Mouse (Mus musculus): ENCODE measurements around the gene Tiam2. TPM values are rescaled to one million over a fixed set of nuclear protein-coding genes. Genes with fewer than 3 reads are reported as not detected.

Gene Tiam2
- polyA plus RNA-seq, 1 experiment = 2.5 TPM

- H3K36me3 ChIP-seq (ENCODE audit: control insufficient read depth, insufficient read depth, low read length, poor library complexity, severe bottlenecking) = no peaks in the 10 kb centered on the region
- no peak overlapping the region; the same call in 1 of the 2 replicates for H3K27ac ChIP-seq (ENCODE audit: insufficient read depth, low read length)
- H3K4me1 ChIP-seq (ENCODE audit: control insufficient read depth, insufficient read depth, low read length) = peaks cover 1% of the 10 kb centered on the region
- no peak overlapping the region for H3K9ac ChIP-seq (ENCODE audit: low read depth, poor library complexity, severe bottlenecking)
- TF ChIP-seq CTCF (IDR thresholded peaks at IDR 0.05; ENCODE audit: low read depth, low read length) = no peak
- peak; percentile 70 for TF ChIP-seq EP300 (IDR thresholded peaks at IDR 0.05; ENCODE audit: insufficient read depth, low read depth, low read length)
- H3K27me3 ChIP-seq (ENCODE audit: control insufficient read depth, insufficient read depth, low read length, poor library complexity, severe bottlenecking) = no peaks in the 10 kb centered on the region
- no peak overlapping the region for H3K4me3 ChIP-seq (ENCODE audit: low read depth, low read length)
- H3K9me3 ChIP-seq (replicated peaks; ENCODE audit: control insufficient read depth, insufficient read depth, low read length, poor library complexity, severe bottlenecking) = no peaks in the 10 kb centered on the region
These were observed 80.7 kb downstream of the Tiam2 start for GRCm38 (mm10) chr17:3407051-3407450.

DNA sequence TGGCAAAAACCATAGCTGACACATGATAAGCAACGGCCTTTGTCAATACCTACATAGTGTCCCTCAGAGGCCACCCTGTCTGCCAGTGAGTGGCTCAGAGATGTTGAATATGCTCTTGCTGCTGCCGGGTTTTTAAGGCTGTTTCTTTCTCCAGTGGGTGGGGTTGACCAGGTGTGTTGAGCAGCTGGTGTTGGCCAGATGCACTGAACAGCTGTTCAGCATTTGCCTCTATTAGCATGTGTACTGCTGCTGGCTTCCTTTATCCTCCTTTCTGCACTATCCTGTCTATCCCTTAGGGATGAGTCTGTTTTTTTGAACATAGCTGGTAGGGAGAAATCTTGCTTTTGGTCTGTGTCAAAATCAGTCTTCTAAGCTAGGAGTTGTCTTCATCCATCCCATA is 83.9 kb downstream of the Tiam2 start:
- no peaks in the 10 kb centered on the region for H3K36me3 ChIP-seq (ENCODE audit: control insufficient read depth, insufficient read depth, low read length, poor library complexity, severe bottlenecking)
- H3K4me1 ChIP-seq (ENCODE audit: control insufficient read depth, insufficient read depth, low read length) = peaks cover 1% of the 10 kb centered on the region
- TF ChIP-seq POLR2A (IDR thresholded peaks at IDR 0.05; ENCODE audit: insufficient read depth, low read length) (no peak), EP300 (IDR thresholded peaks at IDR 0.05; ENCODE audit: insufficient read depth, low read depth, low read length) (peak; percentile 97), CTCF (IDR thresholded peaks at IDR 0.05; ENCODE audit: low read depth, low read length) (no peak)
- no peak overlapping the region for H3K27ac ChIP-seq (ENCODE audit: insufficient read depth, low read length)
- H3K4me3 ChIP-seq (ENCODE audit: low read depth, low read length) = no peak overlapping the region
- no peaks in the 10 kb centered on the region for H3K27me3 ChIP-seq (ENCODE audit: control insufficient read depth, insufficient read depth, low read length, poor library complexity, severe bottlenecking)
- no peak overlapping the region for H3K9ac ChIP-seq (ENCODE audit: low read depth, poor library complexity, severe bottlenecking)
- H3K9me3 ChIP-seq (replicated peaks; ENCODE audit: control insufficient read depth, insufficient read depth, low read length, poor library complexity, severe bottlenecking) = no peaks in the 10 kb centered on the region

GRCm38 (mm10) chr17:3412771-3413170 is 86.4 kb downstream of the Tiam2 start:
- Histone ChIP-seq H3K9me3 (replicated peaks; ENCODE audit: control insufficient read depth, insufficient read depth, low read length, poor library complexity, severe bottlenecking) (no peaks in the 10 kb centered on the region), H3K4me3 (ENCODE audit: low read depth, low read length) (no peak overlapping the region), H3K4me1 (ENCODE audit: control insufficient read depth, insufficient read depth, low read length) (peaks cover 1% of the 10 kb centered on the region), H3K27me3 (ENCODE audit: control insufficient read depth, insufficient read depth, low read length, poor library complexity, severe bottlenecking) (no peaks in the 10 kb centered on the region), H3K27ac (ENCODE audit: insufficient read depth, low read length) (no peak overlapping the region), H3K9ac (ENCODE audit: low read depth, poor library complexity, severe bottlenecking) (no peak overlapping the region), H3K36me3 (ENCODE audit: control insufficient read depth, insufficient read depth, low read length, poor library complexity, severe bottlenecking) (no peaks in the 10 kb centered on the region)
- TF ChIP-seq POLR2A (IDR thresholded peaks at IDR 0.05; ENCODE audit: insufficient read depth, low read length) (no peak), CTCF (IDR thresholded peaks at IDR 0.05; ENCODE audit: low read depth, low read length) (no peak), EP300 (IDR thresholded peaks at IDR 0.05; ENCODE audit: insufficient read depth, low read depth, low read length) (no peak)

GRCm38 (mm10) chr17:3415580-3415979 is 89.2 kb downstream of the Tiam2 start:
- no peaks in the 10 kb centered on the region for H3K9me3 ChIP-seq (replicated peaks; ENCODE audit: control insufficient read depth, insufficient read depth, low read length, poor library complexity, severe bottlenecking)
- TF ChIP-seq EP300 (IDR thresholded peaks at IDR 0.05; ENCODE audit: insufficient read depth, low read depth, low read length) (no peak), CTCF (IDR thresholded peaks at IDR 0.05; ENCODE audit: low read depth, low read length) (no peak)
- no peaks in the 10 kb centered on the region for H3K27me3 ChIP-seq (ENCODE audit: control insufficient read depth, insufficient read depth, low read length, poor library complexity, severe bottlenecking)
- H3K36me3 ChIP-seq (ENCODE audit: control insufficient read depth, insufficient read depth, low read length, poor library complexity, severe bottlenecking) = no peaks in the 10 kb centered on the region
- peaks cover 1% of the 10 kb centered on the region for H3K4me1 ChIP-seq (ENCODE audit: control insufficient read depth, insufficient read depth, low read length)
- no peak overlapping the region for H3K9ac ChIP-seq (ENCODE audit: low read depth, poor library complexity, severe bottlenecking)
- H3K27ac ChIP-seq (ENCODE audit: insufficient read depth, low read length) = no peak overlapping the region
- H3K4me3 ChIP-seq (ENCODE audit: low read depth, low read length) = no peak overlapping the region

DNA sequence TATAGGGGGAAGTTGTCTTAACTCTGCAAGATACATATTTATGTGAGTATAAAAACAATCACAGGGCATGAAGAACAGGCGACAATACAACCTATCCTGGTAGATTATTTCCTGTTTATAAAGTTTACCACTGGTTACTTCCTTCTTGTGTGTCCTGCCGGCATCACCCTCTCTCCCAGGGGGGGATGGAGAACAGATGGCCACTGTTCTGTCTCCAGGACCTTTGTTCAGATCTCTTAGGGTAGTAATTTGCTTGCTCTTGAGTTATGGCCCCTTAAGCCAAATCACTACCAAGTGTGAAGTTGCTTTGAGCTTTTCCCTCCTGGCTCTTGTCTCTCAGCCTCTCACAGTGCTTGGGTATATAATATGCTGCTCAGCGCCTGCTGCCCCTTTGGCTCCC is 90.0 kb downstream of the Tiam2 start:
- no peaks in the 10 kb centered on the region for H3K9me3 ChIP-seq (replicated peaks; ENCODE audit: control insufficient read depth, insufficient read depth, low read length, poor library complexity, severe bottlenecking)
- no peak overlapping the region for H3K4me3 ChIP-seq (ENCODE audit: low read depth, low read length)
- no peak overlapping the region for H3K27ac ChIP-seq (ENCODE audit: insufficient read depth, low read length)
- H3K27me3 ChIP-seq (ENCODE audit: control insufficient read depth, insufficient read depth, low read length, poor library complexity, severe bottlenecking) = no peaks in the 10 kb centered on the region
- H3K9ac ChIP-seq (ENCODE audit: low read depth, poor library complexity, severe bottlenecking) = no peak overlapping the region
- no peaks in the 10 kb centered on the region for H3K4me1 ChIP-seq (ENCODE audit: control insufficient read depth, insufficient read depth, low read length)
- no peak for TF ChIP-seq POLR2A (IDR thresholded peaks at IDR 0.05; ENCODE audit: insufficient read depth, low read length)
- TF ChIP-seq EP300 (IDR thresholded peaks at IDR 0.05; ENCODE audit: insufficient read depth, low read depth, low read length) = no peak
- no peak for TF ChIP-seq CTCF (IDR thresholded peaks at IDR 0.05; ENCODE audit: low read depth, low read length)
- no peaks in the 10 kb centered on the region for H3K36me3 ChIP-seq (ENCODE audit: control insufficient read depth, insufficient read depth, low read length, poor library complexity, severe bottlenecking)

DNA sequence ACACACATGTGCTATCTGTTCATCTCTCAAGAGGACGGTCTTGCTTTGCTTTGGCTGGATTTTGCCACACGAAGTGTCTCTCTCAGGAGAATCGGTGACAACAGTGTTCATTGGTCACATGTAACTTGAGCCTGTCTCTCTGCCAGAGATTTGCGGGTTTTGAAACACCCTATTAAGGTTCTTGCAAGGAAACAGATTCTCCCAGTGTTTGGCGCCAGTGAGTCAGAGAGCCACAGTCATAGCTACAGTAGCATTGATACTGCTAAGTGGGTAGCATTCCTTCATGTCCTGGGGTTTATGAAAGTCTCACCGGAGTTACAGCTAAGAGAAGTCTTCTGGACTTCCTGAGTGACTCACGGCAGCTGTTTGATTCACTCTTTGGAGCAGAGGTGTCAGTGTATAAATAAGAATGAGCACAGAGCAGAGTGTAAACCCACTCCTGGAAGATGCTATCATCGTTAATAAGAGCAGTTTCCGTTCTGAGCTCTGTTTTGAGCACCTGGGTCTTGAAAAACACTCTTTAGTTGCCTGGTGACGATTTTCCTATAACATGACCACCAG is 93.1 kb downstream of the Tiam2 start:
- no peak overlapping the region for H3K27ac ChIP-seq (ENCODE audit: insufficient read depth, low read length)
- TF ChIP-seq EP300 (IDR thresholded peaks at IDR 0.05; ENCODE audit: insufficient read depth, low read depth, low read length) (no peak), POLR2A (IDR thresholded peaks at IDR 0.05; ENCODE audit: insufficient read depth, low read length) (no peak), CTCF (IDR thresholded peaks at IDR 0.05; ENCODE audit: low read depth, low read length) (no peak)

More for the DNA sequence above, 93.1 kb downstream of the Tiam2 start:
- Histone ChIP-seq H3K9ac (ENCODE audit: low read depth, poor library complexity, severe bottlenecking) (no peak overlapping the region), H3K36me3 (ENCODE audit: control insufficient read depth, insufficient read depth, low read length, poor library complexity, severe bottlenecking) (no peaks in the 10 kb centered on the region), H3K27me3 (ENCODE audit: control insufficient read depth, insufficient read depth, low read length, poor library complexity, severe bottlenecking) (no peaks in the 10 kb centered on the region), H3K9me3 (replicated peaks; ENCODE audit: control insufficient read depth, insufficient read depth, low read length, poor library complexity, severe bottlenecking) (no peaks in the 10 kb centered on the region), H3K4me3 (ENCODE audit: low read depth, low read length) (no peak overlapping the region), H3K4me1 (ENCODE audit: control insufficient read depth, insufficient read depth, low read length) (no peaks in the 10 kb centered on the region)
